Mouse (Mus musculus) forebrain, postnatal 0 days (tissue): ENCODE measurements around the gene Snx29. TPM values are rescaled to one million over a fixed set of nuclear protein-coding genes. Genes with fewer than 3 reads are reported as not detected.

Source experiments
- ATAC-seq: fragments of 200-750 bp; cut with Nextera tagmentation; 2 replicates; pipeline ENCODE4 v1.8.0; 2017; ENCODE audit warnings: mild to moderate bottlenecking, moderate library complexity
- DNase-seq: peaks from one replicate; pipeline ENCODE4 v3.0.0-alpha.2; 2015
- H3K27ac ChIP-seq: fragments of 300-500 bp; sonication (generic); 2 replicates; pipeline ENCODE4 v1.5.1; 2014; ENCODE audit warnings: low read depth, mild to moderate bottlenecking, antibody characterized with exemption, low read length, moderate library complexity, mixed read lengths
- H3K27me3 ChIP-seq: fragments of 300-500 bp; sonication (generic); 2 replicates; pipeline ENCODE4 v1.6.1; 2014; ENCODE audit warnings: mild to moderate bottlenecking, low read length, mixed read lengths; ENCODE audit not compliant: insufficient read depth
- H3K36me3 ChIP-seq: fragments of 300-500 bp; sonication (generic); 2 replicates; pipeline ENCODE4 v1.6.1; 2014; ENCODE audit warnings: mild to moderate bottlenecking, moderate library complexity; ENCODE audit not compliant: insufficient read depth
- H3K4me1 ChIP-seq: fragments of 300-500 bp; sonication (generic); 2 replicates; pipeline ENCODE4 v1.6.1; 2014; ENCODE audit warnings: antibody characterized with exemption; ENCODE audit not compliant: insufficient read depth
- H3K4me2 ChIP-seq: fragments of 300-500 bp; sonication (generic); 2 replicates; pipeline ENCODE4 v1.6.1; 2014; ENCODE audit warnings: low read depth, mild to moderate bottlenecking, moderate library complexity
- H3K4me3 ChIP-seq: fragments of 300-500 bp; sonication (generic); 2 replicates; pipeline ENCODE4 v1.5.1; 2014; ENCODE audit warnings: low read depth, low read length, mixed read lengths
- H3K9ac ChIP-seq: fragments of 300-500 bp; sonication (generic); 2 replicates; pipeline ENCODE4 v1.6.1; 2014; ENCODE audit warnings: mild to moderate bottlenecking
- H3K9me3 ChIP-seq: fragments of 300-500 bp; sonication (generic); 2 replicates; pipeline ENCODE4 v1.6.1; 2016; ENCODE audit warnings: low read length
- CTCF ChIP-seq: sonication (generic); IDR thresholded peaks from 2 replicates; pipeline ENCODE4 v1.5.1; 2016; ENCODE audit warnings: antibody characterized with exemption, control low read depth, low read depth
- WGBS: fragments of 180-500 bp; shearing (Covaris S2); extraction: QIAGEN DNeasy Blood & Tissue Kit; methylation state at CpG from one replicate; pipeline ENCODE4 v1.1.7; 2014; 5-methylcytosine and 5-hydroxymethylcytosine counted together
- polyA plus RNA-seq: library from polyadenylated mRNA; unstranded; fragments of >200 nt; fragmentation: Nextera tagmentation; extraction: Ambion mirVana; gene quantifications from 2 replicates; pipeline ENCODE4 v1.2.1, GENCODE M21; 2015
- total RNA-seq: library from RNA; depleted of rRNA; stranded (reverse); fragments of >200 nt; gene quantifications from 2 replicates; pipeline ENCODE4 v1.2.3, GENCODE M21; 2014

The Snx29 gene
- total and polyA plus RNA-seq, 2 experiments from 2014 or later, result 5.8 to 20.6 TPM

GRCm38 (mm10) chr16:11516681-11517080, 194.0 kb downstream of the Snx29 start:
- no peak for TF ChIP-seq CTCF
- no peak overlapping the region for H3K4me3 ChIP-seq

GRCm38 (mm10) chr16:11517385-11517784, 194.7 kb downstream of the Snx29 start:
- TF ChIP-seq CTCF, result no peak
- 97% methylated on average over 6 of the region's 6 CpGs for WGBS
- DNase-seq, result no peak
- H3K4me3 ChIP-seq, result no peak overlapping the region
- H3K36me3 ChIP-seq, result peaks cover 6% of the 10 kb centered on the region; the same call in 1 of the 2 replicates
- H3K27ac ChIP-seq, result no peak overlapping the region
- H3K4me1 ChIP-seq, result no peaks in the 10 kb centered on the region
- no peaks in the 10 kb centered on the region for H3K9me3 ChIP-seq
- no peaks in the 10 kb centered on the region for H3K27me3 ChIP-seq
- ATAC-seq, result no peak
- H3K4me2 ChIP-seq, result no peak overlapping the region
- H3K9ac ChIP-seq, result no peak overlapping the region

More at GRCm38 (mm10) chr16:11516681-11517080, 194.0 kb downstream of the Snx29 start:
- H3K4me1 ChIP-seq, result no peaks in the 10 kb centered on the region
- WGBS, result 94% methylated on average over 2 of the region's 2 CpGs
- DNase-seq (no peak), ATAC-seq (no peak)
- H3K9me3 ChIP-seq, result no peaks in the 10 kb centered on the region
- H3K36me3 ChIP-seq, result peaks cover 6% of the 10 kb centered on the region; the same call in 1 of the 2 replicates
- H3K27me3 ChIP-seq, result no peaks in the 10 kb centered on the region
- H3K9ac ChIP-seq, result no peak overlapping the region
- no peak overlapping the region for H3K27ac ChIP-seq
- no peak overlapping the region for H3K4me2 ChIP-seq

GRCm38 (mm10) chr16:11518803-11519498, 196.2 kb downstream of the Snx29 start:
- Histone ChIP-seq H3K27me3 (no peaks in the 10 kb centered on the region), H3K27ac (no peak overlapping the region), H3K4me1 (no peaks in the 10 kb centered on the region), H3K4me2 (no peak overlapping the region), H3K9me3 (no peaks in the 10 kb centered on the region), H3K9ac (no peak overlapping the region), H3K36me3 (peaks cover 6% of the 10 kb centered on the region; the same call in 1 of the 2 replicates), H3K4me3 (no peak overlapping the region)
- ATAC-seq (no peak), DNase-seq (no peak)
- 90% methylated on average over 12 of the region's 12 CpGs for WGBS
- TF ChIP-seq CTCF, result no peak

- WGBS, result 72% methylated on average over 10 of the region's 10 CpGs
- H3K27me3 ChIP-seq, result no peaks in the 10 kb centered on the region
- no peak overlapping the region for H3K4me3 ChIP-seq
- no peak overlapping the region for H3K9ac ChIP-seq
- H3K9me3 ChIP-seq, result no peaks in the 10 kb centered on the region
- H3K27ac ChIP-seq, result peak overlapping the region; percentile 50; the same call in 1 of the 2 replicates
- H3K4me1 ChIP-seq, result peaks cover 5% of the 10 kb centered on the region; the same call in 1 of the 2 replicates
- H3K36me3 ChIP-seq, result no peaks in the 10 kb centered on the region
- TF ChIP-seq CTCF, result no peak
- DNase-seq, result no peak
- peak; percentile 50; the same call in 1 of the 2 replicates for ATAC-seq
- H3K4me2 ChIP-seq, result no peak overlapping the region
Observed at GRCm38 (mm10) chr16:11526104-11526786, 203.5 kb downstream of the Snx29 start.

- TF ChIP-seq CTCF, result no peak
- WGBS, result 59% methylated on average over 10 of the region's 10 CpGs
Observed at GRCm38 (mm10) chr16:11526996-11527395, 204.3 kb downstream of the Snx29 start.

GRCm38 (mm10) chr16:11530466-11531194, 207.9 kb downstream of the Snx29 start:
- DNase-seq (no peak), ATAC-seq (no peak)
- TF ChIP-seq CTCF, result no peak
- no peaks in the 10 kb centered on the region for H3K36me3 ChIP-seq
- no peak overlapping the region for H3K9ac ChIP-seq
- no peak overlapping the region for H3K4me3 ChIP-seq
- no peak overlapping the region for H3K4me2 ChIP-seq
- H3K27ac ChIP-seq, result no peak overlapping the region
- WGBS, result 41% methylated on average over 13 of the region's 13 CpGs
- peaks cover 5% of the 10 kb centered on the region; the same call in 1 of the 2 replicates for H3K4me1 ChIP-seq
- no peaks in the 10 kb centered on the region for H3K9me3 ChIP-seq
- H3K27me3 ChIP-seq, result no peaks in the 10 kb centered on the region

More at GRCm38 (mm10) chr16:11526996-11527395, 204.3 kb downstream of the Snx29 start:
- Histone ChIP-seq H3K4me3 (no peak overlapping the region), H3K9ac (0 out of 2 replicates have a peak overlapping the region, but pooled peaks have one; percentile 2), H3K36me3 (no peaks in the 10 kb centered on the region), H3K4me2 (0 out of 2 replicates have a peak overlapping the region, but pooled peaks have one; percentile 8), H3K27ac (0 out of 2 replicates have a peak overlapping the region, but pooled peaks have one; percentile 30), H3K4me1 (peaks cover 5% of the 10 kb centered on the region; the same call in 1 of the 2 replicates), H3K9me3 (no peaks in the 10 kb centered on the region), H3K27me3 (no peaks in the 10 kb centered on the region)
- ATAC-seq, result peak; percentile 68
- DNase-seq, result peak; percentile 36
